Mouse (Mus musculus) heart, postnatal 0 days (tissue): ENCODE measurements around the gene Dhrs7. TPM values are rescaled to one million over a fixed set of nuclear protein-coding genes. Genes with fewer than 3 reads are reported as not detected.

Experiments
- ATAC-seq: fragments of 200-750 bp; cut with Nextera tagmentation; 2 replicates; pipeline ENCODE4 v1.8.0; 2017; ENCODE audit warnings: low read depth, moderate number of reproducible peaks, moderate library complexity; ENCODE audit not compliant: insufficient read depth
- DNase-seq: peaks from one replicate; pipeline ENCODE4 v3.0.0-alpha.2; 2016; ENCODE audit warnings: low spot score
- H3K27ac ChIP-seq: fragments of 300-500 bp; sonication (generic); 2 replicates; pipeline ENCODE4 v1.5.1; 2014; ENCODE audit warnings: low read depth, mild to moderate bottlenecking
- H3K27me3 ChIP-seq: fragments of 300-500 bp; sonication (generic); 2 replicates; pipeline ENCODE4 v1.6.1; 2014; ENCODE audit warnings: low read length, mixed read lengths; ENCODE audit not compliant: control insufficient read depth, insufficient read depth
- H3K36me3 ChIP-seq: fragments of 300-500 bp; sonication (generic); replicated peaks from 2 replicates; pipeline ENCODE4 v1.6.1; 2014; ENCODE audit warnings: low read length, mixed read lengths; ENCODE audit not compliant: control insufficient read depth, insufficient read depth
- H3K4me1 ChIP-seq: fragments of 300-500 bp; sonication (generic); 2 replicates; pipeline ENCODE4 v1.6.1; 2014; ENCODE audit warnings: antibody characterized with exemption; ENCODE audit not compliant: control insufficient read depth, insufficient read depth
- H3K4me2 ChIP-seq: fragments of 300-500 bp; sonication (generic); 2 replicates; pipeline ENCODE4 v1.6.1; 2014; ENCODE audit warnings: low read depth, mild to moderate bottlenecking, low read length, moderate library complexity
- H3K4me3 ChIP-seq: fragments of 300-500 bp; sonication (generic); 2 replicates; pipeline ENCODE4 v1.5.1; 2014; ENCODE audit warnings: low read depth, low read length
- H3K9ac ChIP-seq: fragments of 300-500 bp; sonication (generic); replicated peaks from 2 replicates; pipeline ENCODE4 v1.6.1; 2014; ENCODE audit warnings: low read depth, low read length, mixed read lengths
- H3K9me3 ChIP-seq: fragments of 300-500 bp; sonication (generic); replicated peaks from 2 replicates; pipeline ENCODE4 v1.6.1; 2016; ENCODE audit warnings: low read length; ENCODE audit not compliant: control insufficient read depth
- CTCF ChIP-seq: IDR thresholded peaks from 2 replicates; pipeline ENCODE4 v1.5.1; 2016; ENCODE audit warnings: antibody characterized with exemption, control low read depth, low read depth
- EP300 ChIP-seq: IDR thresholded peaks from 2 replicates; pipeline ENCODE4 v1.6.1; 2016; ENCODE audit warnings: antibody characterized with exemption, low read depth
- WGBS: fragments of 180-500 bp; shearing (Covaris S2); extraction: QIAGEN DNeasy Blood & Tissue Kit; methylation state at CpG from one replicate; pipeline ENCODE4 v1.1.7; 2014; 5-methylcytosine and 5-hydroxymethylcytosine counted together
- polyA plus RNA-seq: library from polyadenylated mRNA; unstranded; fragments of >200 nt; fragmentation: Nextera tagmentation; extraction: Ambion mirVana; gene quantifications from 2 replicates; pipeline ENCODE4 v1.2.1, GENCODE M21; 2015
- total RNA-seq: library from RNA; depleted of rRNA; stranded (reverse); fragments of >200 nt; gene quantifications from 2 replicates; pipeline ENCODE4 v1.2.3, GENCODE M21; 2014; ENCODE audit warnings: low replicate concordance; rRNA removed

Gene Dhrs7
- total RNA-seq (65.9 and 91.6 TPM in 2 replicates), polyA plus RNA-seq (217 and 227 TPM in 2 replicates)

GRCm38 (mm10) chr12:72664735-72665337 lies at the start of gene Dhrs7:
Gene Dhrs7, minus strand, starts transcription at chr12:72664909.
- peak; percentile 98 for ATAC-seq
- no peaks in the 10 kb centered on the region for H3K27me3 ChIP-seq
- H3K9ac ChIP-seq = peak within 1 kb of the TSS; percentile 67
- peaks cover 5% of the 10 kb centered on the region; the same call in 1 of the 2 replicates for H3K9me3 ChIP-seq
- TF ChIP-seq CTCF (peak; percentile 63), EP300 (peak; percentile 72)
- H3K27ac ChIP-seq = peak within 1 kb of the TSS; percentile 92
- H3K4me2 ChIP-seq = peak within 1 kb of the TSS; percentile 81
- WGBS = under 1% methylated on average over 33 of the region's 33 CpGs
- H3K4me3 ChIP-seq = peak within 1 kb of the TSS; percentile 70
- H3K36me3 ChIP-seq = no peaks in the 10 kb centered on the region
- peak; percentile 93 for DNase-seq
- peaks cover 17% of the 10 kb centered on the region for H3K4me1 ChIP-seq

- Histone ChIP-seq H3K9me3 (peaks cover 12% of the 10 kb centered on the region), H3K27ac (no peak overlapping the region), H3K27me3 (no peaks in the 10 kb centered on the region), H3K36me3 (no peaks in the 10 kb centered on the region), H3K4me3 (no peak overlapping the region), H3K4me2 (no peak overlapping the region), H3K4me1 (no peaks in the 10 kb centered on the region), H3K9ac (no peak overlapping the region)
- DNase-seq = no peak
- 94% methylated on average over 3 of the region's 3 CpGs for WGBS
- no peak for ATAC-seq
- TF ChIP-seq EP300 = no peak
- no peak for TF ChIP-seq CTCF
Measured at GRCm38 (mm10) chr12:72709981-72710380, 45.3 kb upstream of the Dhrs7 start.

- Histone ChIP-seq H3K27ac (no peak overlapping the region), H3K27me3 (no peaks in the 10 kb centered on the region), H3K9ac (no peak overlapping the region), H3K36me3 (no peaks in the 10 kb centered on the region), H3K4me1 (no peaks in the 10 kb centered on the region), H3K9me3 (no peaks in the 10 kb centered on the region), H3K4me2 (no peak overlapping the region), H3K4me3 (no peak overlapping the region)
- DNase-seq (no peak), ATAC-seq (no peak)
- 85% methylated on average over 4 of the region's 4 CpGs for WGBS
- TF ChIP-seq EP300 (no peak), CTCF (no peak)
Measured at GRCm38 (mm10) chr12:72704068-72704467, 39.4 kb upstream of the Dhrs7 start.

GRCm38 (mm10) chr12:72700013-72700412 lies 35.3 kb upstream of the Dhrs7 start:
- Histone ChIP-seq H3K27me3 (no peaks in the 10 kb centered on the region), H3K4me2 (no peak overlapping the region), H3K4me1 (no peaks in the 10 kb centered on the region), H3K4me3 (no peak overlapping the region), H3K9me3 (no peaks in the 10 kb centered on the region), H3K36me3 (no peaks in the 10 kb centered on the region), H3K27ac (no peak overlapping the region), H3K9ac (no peak overlapping the region)
- no peak for DNase-seq
- ATAC-seq = no peak
- TF ChIP-seq EP300 = no peak
- 55% methylated on average over 1 of the region's 1 CpGs for WGBS

DNA sequence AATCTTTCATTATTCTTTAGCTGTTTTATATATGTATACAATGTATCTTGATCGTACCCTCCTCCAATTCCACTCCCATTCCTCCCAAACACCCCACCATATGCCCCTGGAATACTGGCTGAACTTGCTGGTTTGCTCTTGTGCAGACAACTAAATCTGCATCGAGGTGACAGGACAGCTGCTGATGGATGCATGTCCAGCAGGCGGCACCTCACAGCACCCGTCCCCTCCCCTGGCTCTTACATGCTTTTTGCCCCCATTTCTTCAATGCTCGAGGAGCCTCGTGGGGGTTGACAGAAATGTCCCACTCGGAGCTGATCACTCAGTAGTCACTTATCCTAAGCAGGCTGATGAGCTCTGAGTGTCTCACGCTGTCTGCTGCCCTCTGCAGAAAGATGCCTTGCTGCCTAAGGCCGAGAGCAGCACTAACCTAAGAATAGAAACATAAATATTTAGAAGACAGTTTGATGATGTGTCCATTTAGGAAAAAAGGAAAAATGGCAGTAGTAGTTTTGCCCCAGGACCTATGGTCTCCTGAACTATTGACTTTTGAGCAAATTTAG lies 30.3 kb upstream of the Dhrs7 start:
- no peak overlapping the region for H3K4me3 ChIP-seq
- ATAC-seq (no peak), DNase-seq (no peak)
- no peak overlapping the region for H3K9ac ChIP-seq
- H3K27me3 ChIP-seq = no peaks in the 10 kb centered on the region
- WGBS = 20% methylated on average over 9 of the region's 9 CpGs
- H3K9me3 ChIP-seq = no peaks in the 10 kb centered on the region
- no peak for TF ChIP-seq EP300
- TF ChIP-seq CTCF = peak; percentile 46
- peak overlapping the region; percentile 17; the same call in 1 of the 2 replicates for H3K4me2 ChIP-seq
- no peaks in the 10 kb centered on the region for H3K36me3 ChIP-seq
- no peaks in the 10 kb centered on the region for H3K4me1 ChIP-seq
- H3K27ac ChIP-seq = no peak overlapping the region

- H3K4me3 ChIP-seq = peak overlapping the region; percentile 13; the same call in 1 of the 2 replicates
- no peak for DNase-seq
- H3K4me1 ChIP-seq = no peaks in the 10 kb centered on the region
- no peak for TF ChIP-seq CTCF
- no peak for TF ChIP-seq EP300
- H3K9me3 ChIP-seq = no peaks in the 10 kb centered on the region
- H3K36me3 ChIP-seq = no peaks in the 10 kb centered on the region
- 54% methylated on average over 12 of the region's 12 CpGs for WGBS
- H3K27me3 ChIP-seq = no peaks in the 10 kb centered on the region
- peak overlapping the region; percentile 35 for H3K4me2 ChIP-seq
- H3K9ac ChIP-seq = no peak overlapping the region
- 0 out of 2 replicates have a peak overlapping the region, but pooled peaks have one; percentile 5 for H3K27ac ChIP-seq
- ATAC-seq = peak; percentile 47
Measured at GRCm38 (mm10) chr12:72694438-72694837, 29.7 kb upstream of the Dhrs7 start.
